Mouse (Mus musculus) T-helper 1 cell (primary cell): Measurements from ENCODE around the gene Cdca3.

Experiments used
- in situ Hi-C: fragments of 300-600 bp; cut with MboI, MseI; formaldehyde crosslinking; loops from one replicate; pipeline ENCODE4 v1.15.1; 2025; ENCODE audit warnings: high pct_unique_total_duplicates

Cdca3 gene

DNA sequence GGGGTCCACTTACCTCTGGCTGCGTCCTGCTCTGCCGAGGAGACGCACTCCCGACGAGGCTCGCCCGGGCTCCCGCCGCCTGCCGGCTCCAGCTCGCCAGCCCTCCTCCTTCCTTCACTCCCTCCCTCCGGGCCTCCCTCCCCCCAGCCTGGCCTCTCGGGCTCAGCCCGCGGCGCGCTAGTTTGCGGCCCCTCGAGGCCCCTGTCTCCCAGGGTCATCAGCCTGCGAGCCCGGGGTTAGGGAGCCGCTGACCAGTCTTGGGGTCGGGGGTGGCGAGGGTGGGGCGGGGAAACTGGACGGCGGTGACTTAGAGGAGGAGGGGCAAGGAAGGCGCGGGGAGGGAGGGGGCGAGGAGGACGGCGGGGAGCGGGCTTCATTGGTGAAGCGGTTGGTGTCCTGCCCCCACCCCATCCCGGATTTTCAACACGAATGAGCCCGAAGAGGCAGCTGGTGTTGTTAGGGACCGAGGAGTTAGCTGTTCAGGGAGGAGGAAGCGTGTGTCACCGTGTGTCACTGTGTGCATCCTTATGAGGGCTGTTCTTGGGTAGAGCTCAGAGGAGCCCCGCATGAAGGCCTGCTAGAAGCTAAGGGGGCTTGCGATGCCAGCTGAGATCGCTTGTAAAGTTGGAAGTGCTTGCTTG is 34.4 kb downstream of the Cdca3 start, which contains the start of gene Gpr162:
Gene Gpr162, minus strand, starts transcription at position 326 of the 641 bp plus-strand sequence.
- in situ Hi-C loops, result loop anchor here (10.0 kb wide), 1 partner anchor 71 kb away; the partner anchor contains the start of gene Mlf2

DNA sequence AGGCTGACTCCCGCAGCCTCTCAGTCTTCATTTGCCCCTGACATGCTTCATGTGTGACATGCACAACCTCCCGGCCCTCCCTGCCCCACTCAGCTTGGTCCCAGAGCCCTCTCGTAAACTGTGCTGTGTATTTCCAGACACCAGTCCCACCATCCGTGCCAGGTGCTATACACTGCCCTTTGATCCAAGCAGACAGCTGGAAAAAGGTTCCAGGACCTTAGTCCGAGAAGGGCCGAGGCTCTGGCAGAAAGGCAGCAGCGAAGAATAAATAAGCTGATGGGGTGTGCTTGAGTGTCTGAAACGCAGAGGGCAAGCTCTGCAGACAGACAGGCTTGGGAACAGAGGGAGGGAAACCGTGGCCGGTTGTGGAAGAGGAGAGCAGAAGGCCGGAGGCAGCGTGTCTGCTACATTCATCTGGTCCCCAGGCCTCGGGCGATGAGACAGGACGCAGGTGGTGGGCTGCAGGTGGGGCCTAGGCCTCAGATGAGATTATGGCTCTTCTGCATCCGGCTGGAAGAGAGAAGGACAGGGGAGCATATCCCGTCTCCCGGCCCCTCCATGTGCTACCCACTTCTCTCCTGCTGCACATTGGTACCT is 36.5 kb downstream of the Cdca3 start:
- in situ Hi-C loops, result loop anchor here (10.0 kb wide), 1 partner anchor 69 kb away; the partner anchor contains the start of gene Mlf2

DNA sequence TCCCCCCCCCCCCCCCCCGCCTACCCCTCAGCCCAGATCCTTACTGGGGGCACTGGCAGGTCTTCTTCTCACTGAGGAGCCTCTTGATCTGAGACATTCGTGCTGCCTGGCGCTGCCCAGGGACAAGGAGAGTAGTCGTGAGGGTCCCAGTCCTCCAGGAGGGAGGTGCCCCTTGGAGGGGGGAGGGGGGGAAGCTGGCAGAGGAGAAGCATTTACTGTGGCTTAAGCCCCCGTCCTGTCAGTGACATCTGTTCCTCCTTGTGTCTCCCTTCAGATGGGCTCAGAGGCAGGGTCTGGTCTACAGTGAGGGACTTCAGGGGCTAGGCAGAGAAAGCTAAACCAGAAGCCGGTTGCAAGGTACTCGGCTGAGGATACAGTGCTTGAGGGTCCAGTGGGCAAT is 37.2 kb downstream of the Cdca3 start:
- in situ Hi-C loops, result loop anchor here (10.0 kb wide), 1 partner anchor 68 kb away; the partner anchor contains the start of gene Mlf2

DNA sequence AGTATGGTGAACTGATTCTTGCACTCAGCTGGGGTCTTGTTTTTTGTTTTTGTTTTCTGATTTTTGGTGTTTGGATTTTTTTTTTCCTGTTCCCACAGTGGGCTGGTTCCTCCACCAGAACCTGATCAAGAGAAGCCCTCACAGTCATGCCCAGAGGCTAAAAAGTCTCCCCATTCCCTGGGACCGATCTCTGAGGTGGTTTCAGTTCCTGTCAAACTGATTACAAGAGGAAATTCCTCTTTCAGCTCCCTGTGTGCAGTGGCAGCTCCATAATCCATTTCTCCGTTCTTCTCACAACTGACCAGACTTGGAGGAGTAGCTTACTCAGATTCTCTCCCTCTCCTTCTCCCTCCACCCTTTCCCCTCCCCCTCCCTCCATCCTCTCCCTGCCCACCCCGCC is 45.0 kb downstream of the Cdca3 start:
- in situ Hi-C loops, result no loop called here

DNA sequence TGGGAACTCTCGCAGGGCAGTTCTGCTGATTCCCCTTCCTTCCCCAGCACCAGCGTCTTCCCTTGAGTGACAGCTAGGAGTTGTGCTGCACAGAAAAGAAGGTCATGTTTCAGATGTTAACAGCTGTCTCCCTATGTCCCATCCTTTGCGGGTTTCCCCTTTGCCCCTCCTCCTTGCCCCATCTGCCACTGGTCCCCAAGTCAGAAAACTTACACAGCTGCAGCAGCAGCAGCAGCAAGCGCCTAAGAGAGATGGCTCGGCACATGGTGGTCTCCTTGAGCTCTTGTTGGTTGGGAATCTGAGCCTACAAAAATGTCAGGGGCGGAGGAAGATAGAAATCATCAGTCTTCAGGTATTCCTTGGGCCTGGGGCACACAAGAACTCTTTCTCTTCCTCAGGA is 50.0 kb downstream of the Cdca3 start:
- in situ Hi-C loops, result no loop called here

DNA sequence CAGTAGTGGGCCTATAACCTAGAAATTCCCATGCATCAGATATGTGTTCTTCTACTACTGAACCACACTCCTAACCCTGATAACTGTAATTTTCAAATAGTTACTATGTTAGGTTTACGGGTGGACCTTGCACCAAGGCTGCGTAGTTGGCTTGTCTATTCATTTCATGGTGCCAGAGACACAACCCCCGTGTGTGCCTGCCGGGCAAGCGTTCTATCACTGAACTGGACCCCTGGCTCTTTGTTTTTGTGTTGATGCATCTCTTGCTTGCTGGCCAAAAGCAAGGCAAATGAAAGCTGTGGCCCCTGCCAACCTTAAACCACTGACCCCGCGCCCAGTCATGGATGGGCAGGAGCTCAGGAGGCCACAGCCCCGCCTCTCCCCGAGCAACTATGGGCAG is 52.5 kb downstream of the Cdca3 start:
- in situ Hi-C loops, result no loop called here
